Mouse (Mus musculus) kidney, adult 2 months (tissue): ENCODE measurements at regions not wholly inside any gene's neighbourhood (a gene's known extent, or its start where the extent isn't known, plus 50 kb on each side); places are given as distances from the start of the nearest gene placed in this dataset.

ENCODE experiments used
- CTCF ChIP-seq: fragments of 200-500 bp; conservative IDR thresholded peaks from 2 replicates; pipeline ENCODE4 v1.5.1; 2011; ENCODE audit warnings: low read depth, mild to moderate bottlenecking, control low read depth, low read length, moderate library complexity, mixed read lengths; ENCODE audit not compliant: insufficient read depth, insufficient read length
- POLR2A ChIP-seq: fragments of 200-500 bp; IDR thresholded peaks from one replicate; pipeline ENCODE4 v1.6.1; 2011; ENCODE audit warnings: low read depth, low read length, control low read depth

DNA sequence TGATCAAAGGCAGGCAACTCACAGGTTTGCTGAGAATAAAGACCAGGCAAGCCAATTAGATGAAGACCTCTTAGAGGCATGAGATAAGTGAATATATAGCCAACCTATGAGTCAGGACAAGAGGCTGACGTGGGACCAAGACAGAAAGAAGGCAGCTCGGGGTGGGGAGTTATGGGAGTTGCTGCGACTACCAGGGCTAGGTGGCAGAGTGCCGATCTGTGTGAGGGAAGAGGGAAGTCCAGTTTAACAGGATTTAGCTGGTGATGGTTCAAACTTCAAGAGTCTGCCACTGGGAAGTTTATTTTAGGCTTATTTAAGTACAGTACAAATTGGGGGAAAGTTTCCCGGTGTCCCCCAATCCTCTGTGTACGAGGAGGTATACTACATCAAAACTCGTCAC, 362.9 kb downstream of the Med13l start:
- TF ChIP-seq CTCF (no peak), POLR2A (no peak)
